Mouse (Mus musculus) MEL (cell line): ENCODE measurements around the gene Rnf227. TPM values are rescaled to one million over a fixed set of nuclear protein-coding genes. Genes with fewer than 3 reads are reported as not detected.

Source experiments
- DNase-seq: peaks from one replicate; pipeline ENCODE4 v3.0.0; 2011; ENCODE audit warnings: low read depth, low spot score
- H3K27ac ChIP-seq: 2 replicates; pipeline ENCODE4 v1.5.1; 2012; ENCODE audit warnings: low read depth, mild to moderate bottlenecking, control low read depth, low read length, moderate library complexity; ENCODE audit not compliant: control insufficient read depth
- H3K27me3 ChIP-seq, 2 experiments: fragments of 150-350 bp in 1 of 2; sonication (generic) in 1 of 2; 2 replicates each; pipeline ENCODE4 v1.6.1; 2012; ENCODE audit warnings: low read length in 2 of 2, mild to moderate bottlenecking in 2 of 2, improper control_type of control experiment in 1 of 2, moderate library complexity in 1 of 2; ENCODE audit not compliant: insufficient read depth in 2 of 2, control insufficient read depth in 1 of 2
- H3K36me3 ChIP-seq, 2 experiments: 2 replicates each; pipeline ENCODE4 v1.6.1; 2012 to 2014; ENCODE audit warnings: low read length in 2 of 2, improper control_type of control experiment in 1 of 2, inconsistent platforms in 1 of 2, mild to moderate bottlenecking in 1 of 2; ENCODE audit not compliant: insufficient read depth in 2 of 2, control insufficient read depth in 1 of 2
- H3K4me1 ChIP-seq, 2 experiments: fragments of 150-350 bp in 1 of 2; sonication (generic) in 1 of 2; 2 replicates each; pipeline ENCODE4 v1.6.1; 2012; ENCODE audit warnings: low read length in 2 of 2, improper control_type of control experiment in 1 of 2, mild to moderate bottlenecking in 1 of 2; ENCODE audit not compliant: insufficient read depth in 2 of 2, control insufficient read depth in 1 of 2
- H3K4me3 ChIP-seq, 2 experiments: fragments of 150-350 bp in 1 of 2; sonication (generic) in 1 of 2; 2 replicates each; pipeline ENCODE4 v1.5.1; 2012; ENCODE audit warnings: low read depth in 2 of 2, low read length in 2 of 2, mild to moderate bottlenecking in 2 of 2, moderate library complexity in 2 of 2, control low read depth in 1 of 2, improper control_type of control experiment in 1 of 2; ENCODE audit not compliant: control insufficient read depth in 1 of 2, insufficient read depth in 1 of 2
- H3K79me2 ChIP-seq: 2 replicates; pipeline ENCODE4 v1.6.1; 2012; ENCODE audit warnings: mild to moderate bottlenecking, low read length, moderate library complexity; ENCODE audit not compliant: control insufficient read depth, poor library complexity, insufficient read depth
- H3K9ac ChIP-seq: 2 replicates; pipeline ENCODE4 v1.6.1; 2012; ENCODE audit warnings: low read depth, mild to moderate bottlenecking, control low read depth, low read length, moderate library complexity; ENCODE audit not compliant: control insufficient read depth, poor library complexity, severe bottlenecking
- H3K9me3 ChIP-seq: fragments of 150-350 bp; sonication (generic); replicated peaks from 2 replicates; pipeline ENCODE4 v1.6.1; 2012; ENCODE audit warnings: mild to moderate bottlenecking, low read length, improper control_type of control experiment, moderate library complexity; ENCODE audit not compliant: insufficient read depth
- BHLHE40 ChIP-seq: IDR thresholded peaks from 2 replicates; pipeline ENCODE4 v1.6.1; 2012; ENCODE audit warnings: low read depth, mild to moderate bottlenecking, inconsistent platforms, low read length, improper control_type of control experiment, borderline replicate concordance
- CHD1 ChIP-seq: IDR thresholded peaks from 2 replicates; pipeline ENCODE4 v1.6.1; 2012; ENCODE audit warnings: low read depth, mild to moderate bottlenecking, inconsistent platforms, low read length, improper control_type of control experiment
- CHD2 ChIP-seq: IDR thresholded peaks from 2 replicates; pipeline ENCODE4 v1.6.1; 2011; ENCODE audit warnings: low read length, improper control_type of control experiment
- E2F4 ChIP-seq: IDR thresholded peaks from 2 replicates; pipeline ENCODE4 v1.6.1; 2011; ENCODE audit warnings: low read depth, low read length, improper control_type of control experiment, borderline replicate concordance
- EP300 ChIP-seq, 2 experiments: IDR thresholded peaks; 2 replicates each; pipeline ENCODE4 v1.6.1; 2011; ENCODE audit warnings: improper control_type of control experiment in 2 of 2, low read length in 2 of 2, low read depth in 1 of 2, mild to moderate bottlenecking in 1 of 2
- ETS1 ChIP-seq: IDR thresholded peaks from 2 replicates; pipeline ENCODE4 v1.6.1; 2012; ENCODE audit warnings: low read depth, mild to moderate bottlenecking, inconsistent platforms, low read length, improper control_type of control experiment, moderate library complexity
- GABPA ChIP-seq: IDR thresholded peaks from 2 replicates; pipeline ENCODE4 v1.6.1; 2012; ENCODE audit warnings: low read depth, mild to moderate bottlenecking, inconsistent platforms, low read length, improper control_type of control experiment, moderate library complexity
- GATA1 ChIP-seq: IDR thresholded peaks from 2 replicates; pipeline ENCODE4 v1.6.1; 2011; ENCODE audit warnings: low read depth, low read length, improper control_type of control experiment
- HCFC1 ChIP-seq: IDR thresholded peaks from 2 replicates; pipeline ENCODE4 v1.6.1; 2012; ENCODE audit warnings: low read depth, mild to moderate bottlenecking, inconsistent platforms, low read length, improper control_type of control experiment, moderate library complexity
- JUND ChIP-seq: IDR thresholded peaks from 2 replicates; pipeline ENCODE4 v1.6.1; 2011; ENCODE audit warnings: low read depth, mild to moderate bottlenecking, improper control_type of control experiment, low read length
- KAT2A ChIP-seq: conservative IDR thresholded peaks from 2 replicates; pipeline ENCODE4 v1.6.1; 2012; ENCODE audit warnings: low read depth, low read length, improper control_type of control experiment, inconsistent platforms
- MAZ ChIP-seq: IDR thresholded peaks from 2 replicates; pipeline ENCODE4 v1.6.1; 2012; ENCODE audit warnings: low read depth, mild to moderate bottlenecking, inconsistent platforms, low read length, improper control_type of control experiment
- MEF2A ChIP-seq: IDR thresholded peaks from 2 replicates; pipeline ENCODE4 v1.6.1; 2014; ENCODE audit warnings: low read depth, mild to moderate bottlenecking, inconsistent platforms, low read length, improper control_type of control experiment; ENCODE audit not compliant: poor library complexity, insufficient replicate concordance, severe bottlenecking; ENCODE audit errors: extremely low read depth
- MYB ChIP-seq: IDR thresholded peaks from 2 replicates; pipeline ENCODE4 v1.6.1; 2011; ENCODE audit warnings: mild to moderate bottlenecking, low read depth, low read length, improper control_type of control experiment
- MYC ChIP-seq: IDR thresholded peaks from 2 replicates; pipeline ENCODE4 v1.6.1; 2011; ENCODE audit warnings: low read depth, mild to moderate bottlenecking, low read length, improper control_type of control experiment, moderate library complexity
- NELFE ChIP-seq: IDR thresholded peaks from 2 replicates; pipeline ENCODE4 v1.6.1; 2011; ENCODE audit warnings: low read depth, low read length, improper control_type of control experiment
- NRF1 ChIP-seq: IDR thresholded peaks from 2 replicates; pipeline ENCODE4 v1.6.1; 2014; ENCODE audit warnings: low read depth, mild to moderate bottlenecking, inconsistent platforms, low read length, improper control_type of control experiment, moderate library complexity; ENCODE audit not compliant: poor library complexity, insufficient read depth, severe bottlenecking
- POLR2AphosphoS2 ChIP-seq: IDR thresholded peaks from 2 replicates; pipeline ENCODE4 v1.6.1; 2011; ENCODE audit warnings: low read length, improper control_type of control experiment
- POLR2AphosphoS5 ChIP-seq: IDR thresholded peaks from 2 replicates; pipeline ENCODE4 v1.6.1; 2012; ENCODE audit warnings: low read depth, borderline replicate concordance, mild to moderate bottlenecking, inconsistent platforms, low read length, moderate library complexity, mixed read lengths
- RAD21 ChIP-seq: IDR thresholded peaks from 2 replicates; pipeline ENCODE4 v1.6.1; 2011; ENCODE audit warnings: mild to moderate bottlenecking, low read depth, low read length, improper control_type of control experiment
- RCOR1 ChIP-seq: IDR thresholded peaks from 2 replicates; pipeline ENCODE4 v1.6.1; 2012; ENCODE audit warnings: low read depth, mild to moderate bottlenecking, inconsistent platforms, low read length, improper control_type of control experiment
- SIN3A ChIP-seq: IDR thresholded peaks from 2 replicates; pipeline ENCODE4 v1.6.1; 2012; ENCODE audit warnings: low read length, improper control_type of control experiment, inconsistent platforms
- SMC3 ChIP-seq: IDR thresholded peaks from 2 replicates; pipeline ENCODE4 v1.6.1; 2011; ENCODE audit warnings: low read depth, low read length, improper control_type of control experiment
- TAL1 ChIP-seq: IDR thresholded peaks from 2 replicates; pipeline ENCODE4 v1.6.1; 2012; ENCODE audit warnings: mild to moderate bottlenecking, inconsistent platforms, low read length, moderate library complexity, mixed read lengths
- TBP ChIP-seq: IDR thresholded peaks from 2 replicates; pipeline ENCODE4 v1.8.0; 2011; ENCODE audit warnings: low read depth, low read length, improper control_type of control experiment
- UBTF ChIP-seq: IDR thresholded peaks from 2 replicates; pipeline ENCODE4 v1.6.1; 2012; ENCODE audit warnings: low read depth, mild to moderate bottlenecking, inconsistent platforms, low read length, improper control_type of control experiment, moderate library complexity, borderline replicate concordance; ENCODE audit not compliant: insufficient read depth
- ZC3H11A ChIP-seq: IDR thresholded peaks from 2 replicates; pipeline ENCODE4 v1.6.1; 2012; ENCODE audit warnings: low read depth, mild to moderate bottlenecking, inconsistent platforms, low read length, improper control_type of control experiment
- ZMIZ1 ChIP-seq: IDR thresholded peaks from 2 replicates; pipeline ENCODE4 v1.6.1; 2012; ENCODE audit warnings: low read depth, mild to moderate bottlenecking, inconsistent platforms, low read length, improper control_type of control experiment, moderate library complexity
- polyA plus RNA-seq, 2 experiments: library from polyadenylated mRNA; stranded (reverse) in 1 of 2; unstranded in 1 of 2; fragments of >175 nt in 1 of 2; fragments of >200 nt in 1 of 2; gene quantifications; 2 replicates each; pipeline versions ENCODE4 v1.2.1 to v1.2.4; 2012; ENCODE audit warnings: low replicate concordance in 2 of 2, low read depth in 1 of 2; ENCODE audit not compliant: insufficient read length in 2 of 2, insufficient read depth in 1 of 2, missing spikeins in 1 of 2
- total RNA-seq: library from RNA; depleted of rRNA; stranded (reverse); fragments of 300-350 nt; gene quantifications from 2 replicates; pipeline ENCODE4 v1.2.3, GENCODE M21; 2012

Gene Rnf227
- total and polyA plus RNA-seq, 3 experiments: 11.5 to 12.4 TPM; not detected in 1

DNA sequence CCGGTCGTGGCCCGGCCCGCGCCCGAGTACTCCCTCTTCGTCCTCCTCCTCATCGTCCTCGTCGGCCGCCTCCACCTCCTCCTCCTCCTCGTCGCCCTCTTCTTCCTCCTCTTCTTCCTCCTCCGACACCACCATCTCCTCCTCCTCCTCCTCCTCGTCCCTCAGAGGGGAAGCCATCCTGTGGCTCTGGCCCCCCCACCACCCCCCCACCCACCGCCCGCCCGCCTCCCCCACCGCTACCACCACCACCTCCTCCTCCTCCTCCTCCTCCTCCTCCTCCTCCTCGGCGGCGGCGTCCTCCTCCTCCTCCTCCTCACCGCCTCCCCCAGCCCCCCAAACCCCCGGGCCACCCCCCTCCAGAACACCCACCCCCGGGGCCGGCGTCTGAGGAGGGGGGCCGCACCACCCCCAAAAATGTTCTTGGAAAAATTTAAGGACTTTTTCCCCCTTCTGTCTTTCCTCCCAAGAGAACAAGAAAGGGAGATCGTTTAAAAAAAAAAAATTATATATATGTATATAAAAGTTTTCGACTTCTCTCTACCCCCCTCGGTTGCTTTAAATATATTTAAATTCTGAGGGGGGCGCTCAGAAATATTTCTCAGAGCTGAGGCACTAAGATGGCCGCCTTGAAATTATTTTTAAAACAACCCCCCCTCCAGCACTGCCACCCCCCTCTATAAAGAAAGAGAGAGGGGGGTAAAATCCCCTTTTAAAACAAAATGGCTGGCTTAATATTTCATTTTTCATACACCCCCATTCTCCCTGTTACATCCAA is 29.1 kb downstream of the Rnf227 start, which contains the start of gene Chd3:
TSS of gene Chd3 (minus strand) at position 192 of the 775 bp plus-strand sequence.
- H3K27me3 ChIP-seq: no peaks in the 10 kb centered on the region
- TF ChIP-seq RAD21 (no peak), POLR2AphosphoS2 (no peak), SIN3A (peak; percentile 2; the same call in 1 of the 2 replicates), GATA1 (no peak), JUND (no peak), CHD1 (peak; percentile 36; the same call in 1 of the 2 replicates), MYB (no peak), MEF2A (no peak), NELFE (0 out of 2 replicates have a peak, but pooled peaks have one; percentile 2), TAL1 (no peak), HCFC1 (no peak), E2F4 (no peak), UBTF (no peak), GABPA (no peak), CHD2 (no peak), ZC3H11A (no peak), KAT2A (no peak), MYC (no peak), TBP (0 out of 2 replicates have a peak, but pooled peaks have one; percentile 20), ZMIZ1 (0 out of 2 replicates have a peak, but pooled peaks have one; percentile 28), POLR2AphosphoS5 (no peak), RCOR1 (peak; percentile 50; the same call in 1 of the 2 replicates), BHLHE40 (no peak), MAZ (peak; percentile 67), ETS1 (no peak), EP300 (IDR thresholded peaks at IDR 0.05; ENCODE audit: low read depth in 1 of 2, low read length in 2 of 2) (no peak), SMC3 (no peak), NRF1 (no peak)
- H3K4me1 ChIP-seq: peaks cover 13 to 43% of the 10 kb centered on the region in 2 experiments
- peak within 1 kb of the TSS; percentile 45 for H3K27ac ChIP-seq
- H3K9ac ChIP-seq: peak within 1 kb of the TSS; percentile 88
- peak; percentile 44 for DNase-seq
- H3K9me3 ChIP-seq: no peaks in the 10 kb centered on the region
- peaks cover 15% of the 10 kb centered on the region for H3K79me2 ChIP-seq
- peaks cover 0 to 26% of the 10 kb centered on the region in 2 experiments; a peak in 2 of 4 replicates for H3K36me3 ChIP-seq
- peak within 1 kb of the TSS; percentile 63 to 76 for H3K4me3 ChIP-seq
